Mouse (Mus musculus) embryonic facial prominence, embryonic 11.5 days (tissue): ENCODE measurements around the gene Frmd4a. TPM values are rescaled to one million over a fixed set of nuclear protein-coding genes. Genes with fewer than 3 reads are reported as not detected.
"Not testable (repeated sequence)": the region's sequence is repeated elsewhere in the genome, so short reads cannot be mapped to it uniquely, and the experiment has no call there.

Experiments
- ATAC-seq: fragments of 200-750 bp; cut with Nextera tagmentation; replicated peaks from 2 replicates; pipeline ENCODE4 v1.8.0; 2017; ENCODE audit warnings: low read depth; ENCODE audit not compliant: insufficient number of reproducible peaks, low FRiP score, low TSS enrichment
- DNase-seq: peaks from one replicate; pipeline ENCODE4 v3.0.0-alpha.2; 2015; ENCODE audit warnings: low spot score
- H3K27ac ChIP-seq: fragments of 300-500 bp; sonication (generic); replicated peaks from 2 replicates; pipeline ENCODE4 v1.5.1; 2014; ENCODE audit warnings: mild to moderate bottlenecking, low read depth, low read length, control low read depth
- H3K27me3 ChIP-seq: fragments of 300-500 bp; sonication (generic); 2 replicates; pipeline ENCODE4 v1.6.1; 2014; ENCODE audit warnings: mild to moderate bottlenecking, low read length, moderate library complexity, mixed read lengths; ENCODE audit not compliant: control insufficient read depth, insufficient read depth
- H3K36me3 ChIP-seq: fragments of 300-500 bp; sonication (generic); replicated peaks from 2 replicates; pipeline ENCODE4 v1.6.1; 2014; ENCODE audit warnings: low read depth, mild to moderate bottlenecking, low read length, moderate library complexity, mixed read lengths; ENCODE audit not compliant: control insufficient read depth, insufficient read depth
- H3K4me1 ChIP-seq: fragments of 300-500 bp; sonication (generic); 2 replicates; pipeline ENCODE4 v1.6.1; 2014; ENCODE audit warnings: low read length, mixed read lengths; ENCODE audit not compliant: control insufficient read depth, insufficient read depth
- H3K4me2 ChIP-seq: fragments of 300-500 bp; sonication (generic); 2 replicates; pipeline ENCODE4 v1.6.1; 2014; ENCODE audit warnings: low read depth, mild to moderate bottlenecking, control low read depth, low read length, moderate library complexity
- H3K4me3 ChIP-seq: fragments of 300-500 bp; sonication (generic); 2 replicates; pipeline ENCODE4 v1.5.1; 2014; ENCODE audit warnings: low read depth, low read length, control low read depth
- H3K9ac ChIP-seq: fragments of 300-500 bp; sonication (generic); replicated peaks from 2 replicates; pipeline ENCODE4 v1.6.1; 2014; ENCODE audit warnings: mild to moderate bottlenecking, control low read depth, low read length
- H3K9me3 ChIP-seq: fragments of 300-500 bp; sonication (generic); replicated peaks from 2 replicates; pipeline ENCODE4 v1.6.1; 2016; ENCODE audit warnings: mild to moderate bottlenecking, low read length, inconsistent platforms, mixed read lengths; ENCODE audit not compliant: control insufficient read depth
- WGBS: fragments of 180-500 bp; shearing (Covaris S2); extraction: QIAGEN DNeasy Blood & Tissue Kit; methylation state at CpG from one replicate; pipeline ENCODE4 v1.1.7; 2014; 5-methylcytosine and 5-hydroxymethylcytosine counted together
- polyA plus RNA-seq: library from polyadenylated mRNA; unstranded; fragments of >200 nt; fragmentation: Nextera tagmentation; extraction: Ambion mirVana; gene quantifications from 2 replicates; pipeline ENCODE4 v1.2.1, GENCODE M21; 2014

The Frmd4a gene
- polyA plus RNA-seq, 1 experiment from 2014 or later, result 38.5 TPM

DNA sequence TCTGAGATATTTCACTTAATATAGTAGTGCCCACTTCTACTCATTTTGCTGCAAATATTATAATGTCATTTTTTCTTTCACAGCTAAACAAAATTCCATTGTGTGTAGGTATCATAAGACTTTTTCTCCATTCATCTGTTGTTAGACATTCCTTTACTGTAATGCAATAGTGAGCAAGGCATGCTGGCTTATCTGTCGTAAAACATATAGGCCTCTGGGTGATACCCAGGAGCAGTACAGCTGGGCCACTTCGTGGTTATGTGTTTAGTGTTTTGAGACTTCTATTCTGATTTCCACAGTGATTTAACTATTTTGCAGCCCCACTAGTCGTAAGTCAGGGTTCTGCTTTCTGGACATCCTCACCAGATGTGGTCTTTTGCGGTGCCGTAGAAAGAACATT lies 236.6 kb downstream of the Frmd4a start:
- H3K4me3 ChIP-seq, result no peak overlapping the region
- ATAC-seq (no peak), DNase-seq (no peak)
- H3K9me3 ChIP-seq, result no peaks in the 10 kb centered on the region
- H3K9ac ChIP-seq, result no peak overlapping the region
- no peak overlapping the region for H3K27ac ChIP-seq
- no peak overlapping the region for H3K4me2 ChIP-seq
- no peaks in the 10 kb centered on the region for H3K4me1 ChIP-seq
- H3K27me3 ChIP-seq, result no peaks in the 10 kb centered on the region
- 79% methylated on average over 5 of the region's 5 CpGs for WGBS
- no peaks in the 10 kb centered on the region for H3K36me3 ChIP-seq

- ATAC-seq, result no peak
- 81% methylated on average over 2 of the region's 2 CpGs for WGBS
These were observed 238.7 kb downstream of the Frmd4a start for GRCm38 (mm10) chr2:4256242-4256641.

GRCm38 (mm10) chr2:4257604-4258003 lies 240.1 kb downstream of the Frmd4a start:
- H3K9me3 ChIP-seq, result no peaks in the 10 kb centered on the region
- H3K4me2 ChIP-seq, result no peak overlapping the region
- no peak overlapping the region for H3K4me3 ChIP-seq
- H3K27me3 ChIP-seq, result no peaks in the 10 kb centered on the region
- no peak overlapping the region for H3K27ac ChIP-seq
- WGBS, result 98% methylated on average over 1 of the region's 1 CpGs
- no peak overlapping the region for H3K9ac ChIP-seq
- no peaks in the 10 kb centered on the region for H3K36me3 ChIP-seq
- ATAC-seq (no peak), DNase-seq (no peak)
- no peaks in the 10 kb centered on the region; the same call in 1 of the 2 replicates for H3K4me1 ChIP-seq

More at GRCm38 (mm10) chr2:4256242-4256641, 238.7 kb downstream of the Frmd4a start:
- no peak for DNase-seq
- Histone ChIP-seq H3K36me3 (no peaks in the 10 kb centered on the region), H3K4me3 (no peak overlapping the region), H3K27me3 (no peaks in the 10 kb centered on the region), H3K27ac (no peak overlapping the region), H3K4me1 (no peaks in the 10 kb centered on the region; the same call in 1 of the 2 replicates), H3K4me2 (no peak overlapping the region), H3K9ac (no peak overlapping the region), H3K9me3 (no peaks in the 10 kb centered on the region)

- DNase-seq, H3K27ac ChIP-seq, H3K9ac ChIP-seq, ATAC-seq, H3K27me3 ChIP-seq, H3K36me3 ChIP-seq, H3K4me3 ChIP-seq, H3K9me3 ChIP-seq, H3K4me2 ChIP-seq, H3K4me1 ChIP-seq: not testable (repeated sequence)
- 91% methylated on average over 12 of the region's 12 CpGs for WGBS
These were observed 241.3 kb downstream of the Frmd4a start for GRCm38 (mm10) chr2:4258803-4259202.

GRCm38 (mm10) chr2:4260324-4261058 lies 243.0 kb downstream of the Frmd4a start:
- no peak for DNase-seq
- Histone ChIP-seq H3K4me3 (no peak overlapping the region), H3K27ac (no peak overlapping the region; the same call in 1 of the 2 replicates), H3K27me3 (no peaks in the 10 kb centered on the region), H3K4me2 (no peak overlapping the region), H3K36me3 (no peaks in the 10 kb centered on the region), H3K9me3 (no peaks in the 10 kb centered on the region), H3K4me1 (no peaks in the 10 kb centered on the region; the same call in 1 of the 2 replicates), H3K9ac (no peak overlapping the region)
- WGBS, result 52% methylated on average over 10 of the region's 10 CpGs
- ATAC-seq, result peak; percentile 73

- Histone ChIP-seq H3K36me3 (no peaks in the 10 kb centered on the region), H3K27ac (no peak overlapping the region), H3K4me2 (no peak overlapping the region), H3K9me3 (no peaks in the 10 kb centered on the region), H3K4me3 (no peak overlapping the region), H3K4me1 (no peaks in the 10 kb centered on the region; the same call in 1 of the 2 replicates), H3K27me3 (no peaks in the 10 kb centered on the region), H3K9ac (no peak overlapping the region)
- WGBS, result 81% methylated on average over 3 of the region's 3 CpGs
- ATAC-seq, result no peak
- DNase-seq, result no peak
These were observed 245.2 kb downstream of the Frmd4a start for GRCm38 (mm10) chr2:4262667-4263066.

GRCm38 (mm10) chr2:4267377-4267776 lies 249.9 kb downstream of the Frmd4a start:
- Histone ChIP-seq H3K27ac (no peak overlapping the region), H3K36me3 (no peaks in the 10 kb centered on the region), H3K9ac (no peak overlapping the region), H3K4me2 (no peak overlapping the region), H3K4me3 (no peak overlapping the region), H3K27me3 (no peaks in the 10 kb centered on the region), H3K9me3 (no peaks in the 10 kb centered on the region), H3K4me1 (no peaks in the 10 kb centered on the region)
- ATAC-seq (no peak), DNase-seq (no peak)
- WGBS, result 89% methylated on average over 7 of the region's 7 CpGs

- Histone ChIP-seq H3K4me2 (no peak overlapping the region), H3K27me3 (no peaks in the 10 kb centered on the region), H3K4me1 (no peaks in the 10 kb centered on the region), H3K27ac (peak overlapping the region; percentile 23), H3K9ac (no peak overlapping the region), H3K36me3 (no peaks in the 10 kb centered on the region), H3K4me3 (no peak overlapping the region), H3K9me3 (no peaks in the 10 kb centered on the region)
- peak; percentile 86 for DNase-seq
- peak; percentile 80 for ATAC-seq
- 18% methylated on average over 5 of the region's 5 CpGs for WGBS
These were observed 265.3 kb downstream of the Frmd4a start for GRCm38 (mm10) chr2:4282777-4283176.
